Mouse (Mus musculus) kidney, embryonic 14.5 days (tissue): ENCODE results near the gene H2-M10.3. TPM values are rescaled to one million over a fixed set of nuclear protein-coding genes. Genes with fewer than 3 reads are reported as not detected.
A peak's percentile ranks its signal among the peaks of the same experiment; 100 is the strongest.

ENCODE experiments used
- ATAC-seq: fragments of 200-750 bp; cut with Nextera tagmentation; 2 replicates; pipeline ENCODE4 v1.8.0; 2017; ENCODE audit warnings: moderate number of reproducible peaks, mild to moderate bottlenecking, moderate TSS enrichment, moderate library complexity; ENCODE audit not compliant: low FRiP score, low TSS enrichment
- H3K27ac ChIP-seq: fragments of 300-500 bp; sonication (generic); 2 replicates; pipeline ENCODE4 v1.5.1; 2014; ENCODE audit warnings: low read depth, mild to moderate bottlenecking, low read length, moderate library complexity, mixed read lengths
- H3K27me3 ChIP-seq: fragments of 300-500 bp; sonication (generic); 2 replicates; pipeline ENCODE4 v1.6.1; 2014; ENCODE audit warnings: mild to moderate bottlenecking, low read length; ENCODE audit not compliant: control insufficient read depth, insufficient read depth
- H3K36me3 ChIP-seq: fragments of 300-500 bp; sonication (generic); 2 replicates; pipeline ENCODE4 v1.6.1; 2014; ENCODE audit warnings: low read length, mixed read lengths; ENCODE audit not compliant: control insufficient read depth, insufficient read depth
- H3K4me1 ChIP-seq: fragments of 300-500 bp; sonication (generic); 2 replicates; pipeline ENCODE4 v1.6.1; 2014; ENCODE audit warnings: low read length, mixed read lengths; ENCODE audit not compliant: control insufficient read depth, insufficient read depth
- H3K4me2 ChIP-seq: fragments of 300-500 bp; sonication (generic); replicated peaks from 2 replicates; pipeline ENCODE4 v1.6.1; 2014; ENCODE audit warnings: low read depth, mild to moderate bottlenecking, low read length
- H3K4me3 ChIP-seq: fragments of 300-500 bp; sonication (generic); 2 replicates; pipeline ENCODE4 v1.5.1; 2014; ENCODE audit warnings: mild to moderate bottlenecking, low read length
- H3K9ac ChIP-seq: fragments of 300-500 bp; sonication (generic); 2 replicates; pipeline ENCODE4 v1.6.1; 2014; ENCODE audit warnings: low read depth, mild to moderate bottlenecking, low read length, moderate library complexity
- H3K9me3 ChIP-seq: fragments of 300-500 bp; sonication (generic); 2 replicates; pipeline ENCODE4 v1.6.1; 2016; ENCODE audit warnings: low read length; ENCODE audit not compliant: control insufficient read depth
- WGBS: fragments of 180-500 bp; shearing (Covaris S2); extraction: QIAGEN DNeasy Blood & Tissue Kit; methylation state at CpG from one replicate; pipeline ENCODE4 v1.1.7; 2014; 5-methylcytosine and 5-hydroxymethylcytosine counted together
- polyA plus RNA-seq: library from polyadenylated mRNA; unstranded; fragments of >200 nt; fragmentation: Nextera tagmentation; extraction: Ambion mirVana; gene quantifications from 2 replicates; pipeline ENCODE4 v1.2.1, GENCODE M21; 2014

H2-M10.3 gene
- polyA plus RNA-seq, 1 experiment from 2014 or later = not detected

GRCm38 (mm10) chr17:36315689-36316253 is 52.4 kb downstream of the H2-M10.3 start:
- Histone ChIP-seq H3K9me3 (no peaks in the 10 kb centered on the region), H3K27me3 (no peaks in the 10 kb centered on the region), H3K4me1 (no peaks in the 10 kb centered on the region), H3K36me3 (no peaks in the 10 kb centered on the region), H3K4me3 (peak overlapping the region; percentile 52), H3K9ac (peak overlapping the region; percentile 51; the same call in 1 of the 2 replicates), H3K27ac (no peak overlapping the region), H3K4me2 (peak overlapping the region; percentile 70)
- WGBS = 19% methylated on average over 5 of the region's 5 CpGs
- peak; percentile 54 for ATAC-seq

- Histone ChIP-seq H3K9ac (peak overlapping the region; percentile 51), H3K4me2 (peak overlapping the region; percentile 70), H3K4me3 (peak overlapping the region; percentile 52), H3K9me3 (no peaks in the 10 kb centered on the region), H3K27ac (peak overlapping the region; percentile 3; the same call in 1 of the 2 replicates), H3K36me3 (no peaks in the 10 kb centered on the region), H3K4me1 (no peaks in the 10 kb centered on the region), H3K27me3 (no peaks in the 10 kb centered on the region)
- under 1% methylated on average over 19 of the region's 19 CpGs for WGBS
- ATAC-seq = peak; percentile 82
Observed at GRCm38 (mm10) chr17:36315041-36315688, 53.1 kb downstream of the H2-M10.3 start.

Other genes with a start within 250 kb of the H2-M10.3 start
- gene Gm19684, start 246.7 kb downstream of the H2-M10.3 start, polyA plus RNA-seq = not detected in 2 replicates
- not detected in 2 replicates for gene Gm7030, start 239.0 kb downstream of the H2-M10.3 start, polyA plus RNA-seq
- not detected in 2 replicates for gene Gm8909, start 199.9 kb downstream of the H2-M10.3 start, polyA plus RNA-seq
- gene H2-T3, start 178.1 kb downstream of the H2-M10.3 start, polyA plus RNA-seq = not detected in 2 replicates
- gene Rpp21, start 110.3 kb downstream of the H2-M10.3 start, polyA plus RNA-seq = 120 and 163 TPM in 2 replicates
- gene Trim39, start 96.2 kb downstream of the H2-M10.3 start, polyA plus RNA-seq = 11.5 and 16.7 TPM in 2 replicates
- 0.19 TPM in 1 of 2 replicates, not detected in the other for gene H2-M10.2, start 81.9 kb downstream of the H2-M10.3 start, polyA plus RNA-seq
- gene H2-M10.1, start 42.3 kb downstream of the H2-M10.3 start, polyA plus RNA-seq = not detected in 2 replicates
- not detected in 2 replicates for gene H2-M10.4, start 93.9 kb upstream of the H2-M10.3 start, polyA plus RNA-seq
- not detected in 2 replicates for gene H2-M11, start 178.7 kb upstream of the H2-M10.3 start, polyA plus RNA-seq